Mouse (Mus musculus): ENCODE data around the gene Ifitm6. TPM values are rescaled to one million over a fixed set of nuclear protein-coding genes. Genes with fewer than 3 reads are reported as not detected.

Gene Ifitm6
- polyA plus RNA-seq, 1 experiment from 2014 or later: not detected

DNA sequence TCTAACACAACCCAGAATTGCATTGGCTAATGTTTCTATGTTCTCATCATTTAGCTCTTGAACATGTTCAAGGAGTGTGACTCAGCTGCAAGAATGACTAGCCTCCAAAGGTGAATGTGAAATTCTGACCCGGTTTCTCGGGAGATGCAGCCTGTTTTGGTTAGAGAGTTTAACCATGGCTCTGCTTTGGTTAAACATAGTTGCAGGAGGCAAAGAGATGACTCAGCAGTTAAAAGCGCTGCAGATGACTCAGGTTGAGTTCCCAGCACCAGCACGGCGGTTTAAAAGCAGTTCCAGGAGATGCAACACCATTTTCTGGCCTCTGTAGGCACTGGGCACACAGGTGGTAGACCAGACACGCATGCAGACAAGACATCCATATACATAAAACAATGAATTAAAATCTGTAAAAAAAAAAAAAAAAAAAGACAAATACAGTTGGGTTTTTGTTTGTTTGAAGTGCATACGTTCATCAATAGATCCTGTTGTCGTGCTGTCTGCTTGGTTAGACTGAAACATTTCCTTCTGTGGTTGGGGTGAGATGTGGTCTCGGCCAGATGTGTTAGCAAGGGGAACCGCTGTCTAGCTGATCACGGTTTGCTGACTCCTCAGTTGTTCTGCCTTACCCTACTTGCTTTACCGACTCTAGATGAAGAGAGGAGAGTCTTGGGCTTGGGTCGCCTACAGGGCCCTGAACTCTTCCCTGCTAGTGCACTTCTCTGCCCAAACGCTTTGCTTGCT, 41.0 kb upstream of the Ifitm6 start:
- H3K4me2 ChIP-seq: no peak overlapping the region
- WGBS: 91% methylated on average over 14 of the region's 14 CpGs
- no peak overlapping the region for H3K27ac ChIP-seq (ENCODE audit: low read depth, low read length)
- H3K36me3 ChIP-seq (ENCODE audit: control insufficient read depth, insufficient read depth, low read length): no peaks in the 10 kb centered on the region; the same call in 1 of the 2 replicates
- H3K4me1 ChIP-seq (ENCODE audit: control insufficient read depth, insufficient read depth, low read length): peaks cover 11% of the 10 kb centered on the region
- H3K9ac ChIP-seq (ENCODE audit: low read length): no peak overlapping the region
- H3K4me3 ChIP-seq (ENCODE audit: low read depth, low read length): no peak overlapping the region
- no peaks in the 10 kb centered on the region for H3K9me3 ChIP-seq (ENCODE audit: control insufficient read depth, low read length)
- no peak for ATAC-seq (ENCODE audit: low FRiP score)
- H3K27me3 ChIP-seq (ENCODE audit: control insufficient read depth, insufficient read depth, low read length): no peaks in the 10 kb centered on the region
- DNase-seq (ENCODE audit: low spot score, missing footprints): no peak

DNA sequence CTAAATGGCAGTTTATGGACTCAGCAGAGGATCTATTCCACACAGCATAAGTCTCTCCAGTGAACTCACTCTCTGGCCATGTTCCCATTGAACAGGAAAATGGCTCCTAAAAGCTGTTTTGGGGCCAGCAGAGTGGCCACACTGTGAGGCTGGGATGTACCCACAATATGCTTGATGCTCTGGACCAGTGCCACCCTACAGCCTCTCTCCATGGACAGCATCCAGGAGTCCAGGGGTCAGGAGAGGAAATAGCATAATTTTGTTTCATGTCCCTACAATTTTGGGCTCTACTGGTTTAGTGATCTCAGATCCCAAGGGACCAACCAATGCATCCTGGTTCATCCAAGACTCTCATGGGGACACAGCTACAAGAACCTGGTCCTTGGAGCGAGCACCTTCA, 39.8 kb upstream of the Ifitm6 start:
- Histone ChIP-seq H3K4me2 (no peak overlapping the region), H3K27me3 (ENCODE audit: control insufficient read depth, insufficient read depth, low read length) (no peaks in the 10 kb centered on the region), H3K4me3 (ENCODE audit: low read depth, low read length) (no peak overlapping the region), H3K4me1 (ENCODE audit: control insufficient read depth, insufficient read depth, low read length) (peaks cover 11% of the 10 kb centered on the region), H3K27ac (ENCODE audit: low read depth, low read length) (no peak overlapping the region), H3K36me3 (ENCODE audit: control insufficient read depth, insufficient read depth, low read length) (no peaks in the 10 kb centered on the region), H3K9ac (ENCODE audit: low read length) (no peak overlapping the region), H3K9me3 (ENCODE audit: control insufficient read depth, low read length) (no peaks in the 10 kb centered on the region)
- WGBS: 93% methylated on average over 1 of the region's 1 CpGs
- ATAC-seq (ENCODE audit: low FRiP score) (no peak), DNase-seq (ENCODE audit: low spot score, missing footprints) (no peak)

DNA sequence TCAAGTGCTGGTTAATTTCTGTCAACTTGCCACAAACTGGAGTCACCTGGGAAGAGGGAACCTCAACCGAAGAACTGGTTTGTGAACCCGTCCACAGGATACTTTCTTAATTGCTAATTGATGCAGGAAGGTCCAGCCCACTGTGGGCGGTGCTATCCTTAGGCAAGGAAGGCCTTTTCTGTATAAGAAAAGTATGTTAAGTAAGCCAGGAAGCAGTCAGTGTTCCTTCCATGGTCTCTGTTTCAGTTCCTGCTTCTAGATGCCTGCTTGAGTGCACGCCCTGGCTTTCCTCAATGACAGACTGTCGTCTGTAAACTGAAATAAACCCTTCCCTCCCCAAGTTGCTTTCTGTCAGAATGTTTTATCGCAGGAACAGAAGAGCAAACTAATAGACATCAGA, 39.3 kb upstream of the Ifitm6 start:
- Histone ChIP-seq H3K27me3 (ENCODE audit: control insufficient read depth, insufficient read depth, low read length) (no peaks in the 10 kb centered on the region), H3K36me3 (ENCODE audit: control insufficient read depth, insufficient read depth, low read length) (no peaks in the 10 kb centered on the region), H3K9me3 (ENCODE audit: control insufficient read depth, low read length) (no peaks in the 10 kb centered on the region), H3K4me3 (ENCODE audit: low read depth, low read length) (no peak overlapping the region), H3K9ac (ENCODE audit: low read length) (no peak overlapping the region), H3K4me2 (no peak overlapping the region), H3K4me1 (ENCODE audit: control insufficient read depth, insufficient read depth, low read length) (peaks cover 7% of the 10 kb centered on the region), H3K27ac (ENCODE audit: low read depth, low read length) (no peak overlapping the region)
- DNase-seq (ENCODE audit: low spot score, missing footprints): no peak
- no peak for ATAC-seq (ENCODE audit: low FRiP score)
- WGBS: 93% methylated on average over 6 of the region's 6 CpGs

DNA sequence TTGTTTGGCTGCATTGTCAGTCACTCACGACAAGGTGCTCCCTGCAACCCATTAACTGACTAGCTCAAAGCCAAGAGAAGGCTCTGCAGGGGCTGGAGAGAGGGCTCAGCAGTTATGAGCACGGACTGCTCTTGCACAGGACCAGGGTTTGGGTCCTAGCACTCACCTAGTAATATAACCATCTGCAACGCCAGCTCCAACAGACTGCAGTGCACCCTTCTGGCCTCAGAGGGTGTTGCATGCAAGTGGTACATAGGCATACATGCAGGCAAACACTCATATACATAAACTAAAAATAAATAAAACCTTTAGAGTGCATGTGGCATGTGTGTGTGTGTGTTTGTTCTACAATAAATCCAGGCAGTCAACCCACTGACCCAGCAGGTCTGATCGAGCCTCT, 38.1 kb upstream of the Ifitm6 start:
- no peak for DNase-seq (ENCODE audit: low spot score, missing footprints)
- 83% methylated on average over 4 of the region's 4 CpGs for WGBS
- no peak overlapping the region for H3K4me3 ChIP-seq (ENCODE audit: low read depth, low read length)

DNA sequence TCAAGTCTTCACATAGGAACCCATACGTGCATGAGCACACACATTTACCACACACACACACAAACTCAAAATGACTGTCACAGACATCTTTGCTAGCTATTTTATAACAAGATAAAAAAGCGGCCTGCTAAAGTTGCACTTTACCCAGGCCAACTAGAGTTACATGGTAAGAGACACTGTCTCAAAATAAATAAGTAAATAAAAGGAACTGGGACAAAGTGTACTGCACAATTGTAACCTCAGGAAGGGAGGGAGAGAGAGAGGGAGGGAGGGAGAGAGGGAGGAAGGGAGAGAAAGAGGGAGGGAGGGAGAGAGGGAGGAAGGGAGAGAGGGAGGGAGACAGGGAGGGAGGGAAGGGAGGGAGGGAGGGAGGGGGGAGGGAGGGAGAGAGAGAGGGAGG, 34.7 kb upstream of the Ifitm6 start:
- H3K27ac ChIP-seq (ENCODE audit: low read depth, low read length): no peak overlapping the region
- no peak for DNase-seq (ENCODE audit: low spot score, missing footprints)
- no peak for ATAC-seq (ENCODE audit: low FRiP score)
- 75% methylated on average over 2 of the region's 2 CpGs for WGBS
- H3K9ac ChIP-seq (ENCODE audit: low read length): no peak overlapping the region
- H3K4me3 ChIP-seq (ENCODE audit: low read depth, low read length): no peak overlapping the region
- no peaks in the 10 kb centered on the region for H3K36me3 ChIP-seq (ENCODE audit: control insufficient read depth, insufficient read depth, low read length)
- peaks cover 4% of the 10 kb centered on the region; the same call in 1 of the 2 replicates for H3K4me1 ChIP-seq (ENCODE audit: control insufficient read depth, insufficient read depth, low read length)
- H3K4me2 ChIP-seq: no peak overlapping the region
- no peaks in the 10 kb centered on the region for H3K27me3 ChIP-seq (ENCODE audit: control insufficient read depth, insufficient read depth, low read length)
- H3K9me3 ChIP-seq (ENCODE audit: control insufficient read depth, low read length): no peaks in the 10 kb centered on the region

More for the DNA sequence above, 38.1 kb upstream of the Ifitm6 start:
- H3K36me3 ChIP-seq (ENCODE audit: control insufficient read depth, insufficient read depth, low read length): no peaks in the 10 kb centered on the region
- H3K4me2 ChIP-seq: no peak overlapping the region
- no peaks in the 10 kb centered on the region for H3K9me3 ChIP-seq (ENCODE audit: control insufficient read depth, low read length)
- no peak overlapping the region for H3K9ac ChIP-seq (ENCODE audit: low read length)
- H3K27ac ChIP-seq (ENCODE audit: low read depth, low read length): no peak overlapping the region
- ATAC-seq (ENCODE audit: low FRiP score): no peak
- no peaks in the 10 kb centered on the region for H3K4me1 ChIP-seq (ENCODE audit: control insufficient read depth, insufficient read depth, low read length)
- no peaks in the 10 kb centered on the region for H3K27me3 ChIP-seq (ENCODE audit: control insufficient read depth, insufficient read depth, low read length)

DNA sequence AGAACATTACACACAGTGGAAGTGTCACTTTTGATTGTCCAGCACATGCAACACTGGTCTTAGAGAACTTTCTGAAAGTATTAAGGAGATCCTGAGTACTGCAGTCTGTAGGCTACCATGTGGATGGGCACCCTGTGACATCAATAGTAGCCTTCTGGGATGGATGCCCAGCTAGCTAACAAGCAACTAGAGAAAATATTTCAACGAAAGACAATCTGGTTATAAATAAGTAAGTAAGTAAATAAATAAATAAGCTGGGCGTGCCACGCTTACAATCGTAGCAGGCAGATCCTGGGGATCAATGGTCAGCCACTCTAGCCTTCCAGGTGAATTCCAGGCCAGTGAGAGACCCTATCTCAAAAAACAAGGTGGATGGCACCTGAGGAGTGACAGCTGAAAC, 34.3 kb upstream of the Ifitm6 start:
- 90% methylated on average over 4 of the region's 4 CpGs for WGBS
- no peak for DNase-seq (ENCODE audit: low spot score, missing footprints)

DNA sequence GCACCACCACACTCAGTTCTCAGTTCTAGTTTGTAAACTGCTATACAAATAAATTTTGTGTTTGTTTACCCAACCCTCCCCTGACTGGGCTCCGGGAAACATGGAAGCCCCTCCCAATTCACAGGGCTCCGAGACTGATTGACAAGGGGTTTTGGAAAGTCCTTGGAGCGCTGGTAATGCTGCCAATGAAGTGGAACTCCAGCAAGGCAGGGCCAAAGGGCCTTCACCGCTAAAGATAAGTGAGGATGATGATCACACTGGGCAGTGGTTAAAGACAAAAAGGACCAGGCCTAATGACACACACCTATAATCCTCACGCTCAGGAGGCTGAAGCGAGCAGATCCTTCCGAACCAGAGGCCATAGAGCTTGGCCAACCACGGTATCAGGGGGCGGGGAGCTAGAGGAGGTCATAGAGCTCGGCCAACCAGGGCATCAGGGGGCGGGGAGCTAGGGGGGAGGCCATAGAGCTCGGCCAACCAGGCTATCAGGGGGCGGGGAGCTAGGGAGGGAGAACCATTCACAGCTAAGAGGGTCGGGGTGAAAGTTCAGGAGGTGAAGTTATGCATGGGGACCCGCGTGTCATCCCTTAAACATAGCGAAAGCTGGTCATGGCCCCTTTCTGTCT, 33.4 kb upstream of the Ifitm6 start:
- 70% methylated on average over 17 of the region's 17 CpGs for WGBS
- Histone ChIP-seq H3K36me3 (ENCODE audit: control insufficient read depth, insufficient read depth, low read length) (no peaks in the 10 kb centered on the region), H3K9ac (ENCODE audit: low read length) (no peak overlapping the region), H3K27ac (ENCODE audit: low read depth, low read length) (no peak overlapping the region), H3K9me3 (ENCODE audit: control insufficient read depth, low read length) (no peaks in the 10 kb centered on the region), H3K4me2 (no peak overlapping the region), H3K27me3 (ENCODE audit: control insufficient read depth, insufficient read depth, low read length) (no peaks in the 10 kb centered on the region), H3K4me1 (ENCODE audit: control insufficient read depth, insufficient read depth, low read length) (peaks cover 4% of the 10 kb centered on the region; the same call in 1 of the 2 replicates), H3K4me3 (ENCODE audit: low read depth, low read length) (no peak overlapping the region)
- DNase-seq (ENCODE audit: low spot score, missing footprints) (no peak), ATAC-seq (ENCODE audit: low FRiP score) (no peak)

More for the DNA sequence above, 34.3 kb upstream of the Ifitm6 start:
- Histone ChIP-seq H3K4me2 (no peak overlapping the region), H3K36me3 (ENCODE audit: control insufficient read depth, insufficient read depth, low read length) (no peaks in the 10 kb centered on the region), H3K9ac (ENCODE audit: low read length) (no peak overlapping the region), H3K4me1 (ENCODE audit: control insufficient read depth, insufficient read depth, low read length) (peaks cover 4% of the 10 kb centered on the region; the same call in 1 of the 2 replicates), H3K27ac (ENCODE audit: low read depth, low read length) (no peak overlapping the region), H3K4me3 (ENCODE audit: low read depth, low read length) (no peak overlapping the region), H3K27me3 (ENCODE audit: control insufficient read depth, insufficient read depth, low read length) (no peaks in the 10 kb centered on the region), H3K9me3 (ENCODE audit: control insufficient read depth, low read length) (no peaks in the 10 kb centered on the region)
- no peak for ATAC-seq (ENCODE audit: low FRiP score)

DNA sequence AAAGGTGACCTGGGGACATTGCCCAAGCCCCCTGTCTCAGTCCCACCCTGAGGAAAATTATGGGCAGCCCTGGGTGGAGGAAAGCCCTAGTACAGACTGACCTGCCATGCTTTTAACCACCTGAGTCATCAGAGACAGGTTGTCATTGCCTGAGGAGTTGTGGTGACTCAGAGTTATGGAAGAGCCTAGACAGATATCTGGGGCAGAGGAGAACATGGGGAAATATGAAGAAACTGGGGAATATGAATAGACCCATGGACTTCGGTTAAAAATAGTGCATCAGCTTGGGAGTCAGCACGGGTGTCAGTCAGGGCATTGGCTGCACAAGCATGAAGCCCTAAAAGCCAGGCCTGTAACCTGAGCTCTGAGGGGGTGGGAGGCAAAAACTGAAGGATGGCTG, 31.6 kb upstream of the Ifitm6 start:
- ATAC-seq (ENCODE audit: low FRiP score): no peak
- Histone ChIP-seq H3K9me3 (ENCODE audit: control insufficient read depth, low read length) (no peaks in the 10 kb centered on the region), H3K9ac (ENCODE audit: low read length) (no peak overlapping the region), H3K4me1 (ENCODE audit: control insufficient read depth, insufficient read depth, low read length) (peaks cover 4% of the 10 kb centered on the region; the same call in 1 of the 2 replicates), H3K4me3 (ENCODE audit: low read depth, low read length) (no peak overlapping the region), H3K36me3 (ENCODE audit: control insufficient read depth, insufficient read depth, low read length) (no peaks in the 10 kb centered on the region), H3K27ac (ENCODE audit: low read depth, low read length) (no peak overlapping the region), H3K27me3 (ENCODE audit: control insufficient read depth, insufficient read depth, low read length) (no peaks in the 10 kb centered on the region), H3K4me2 (no peak overlapping the region)
- 80% methylated on average over 2 of the region's 2 CpGs for WGBS
- no peak for DNase-seq (ENCODE audit: low spot score, missing footprints)

Measured in midbrain, embryonic 11.5 days (tissue).